Comparison of ENCODE assay signal across 14 mouse cellular contexts in the genomic region with DNA sequence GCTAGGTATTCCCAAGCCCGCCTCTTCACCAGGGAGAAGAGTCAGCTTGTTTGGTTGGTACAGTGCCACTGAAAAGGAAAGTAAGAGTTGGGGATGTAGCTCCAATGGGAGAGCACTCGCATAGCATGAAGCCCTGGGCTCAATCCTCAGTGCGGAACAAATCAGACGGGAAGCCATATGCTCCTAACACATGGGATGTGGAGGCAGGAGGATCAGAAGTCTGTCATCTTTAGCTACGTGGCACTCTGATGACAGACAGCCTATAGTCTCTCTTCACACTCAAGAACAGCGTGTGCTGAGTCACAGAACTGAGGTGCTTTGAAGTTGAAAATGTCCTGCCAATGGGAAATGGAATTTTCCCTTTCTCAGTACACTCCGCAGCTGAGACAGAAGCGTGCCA. TPM values are rescaled to one million over a fixed set of nuclear protein-coding genes. Genes with fewer than 3 reads are reported as not detected.
DNase-seq lines count a peak whose midpoint lies in the region; ATAC-seq lines count a peak whose summit lies in the region.
"Had no signal": no experiment of that assay in that cellular context is flagged by ENCODE, and none has a peak within 500 bp of the region (broad histone marks: within the 10 kb centered on the region; RNA-seq: fewer than 3 reads in every experiment).

No protein-coding gene starts in this region.

- H3K36me3 ChIP-seq in forebrain, embryonic 15.5 days = peaks cover 9% of the 10 kb centered on the region
- H3K36me3 ChIP-seq in forebrain, embryonic 11.5 days (ENCODE audit: control insufficient read depth, insufficient read depth, low read length) = no peaks in the 10 kb centered on the region
- H3K36me3 ChIP-seq in neural tube, embryonic 13.5 days = peaks cover 19% of the 10 kb centered on the region
- H3K36me3 ChIP-seq in neural tube, embryonic 15.5 days = peaks cover 13% of the 10 kb centered on the region; the same call in 1 of the 2 replicates
- H3K36me3 ChIP-seq: heart, embryonic 15.5 days had no signal

- no peak overlapping the region for H3K4me3 ChIP-seq in forebrain, embryonic 15.5 days
- H3K4me3 ChIP-seq in forebrain, embryonic 11.5 days (ENCODE audit: low read depth, low read length) = no peak overlapping the region
- no peak overlapping the region for H3K4me3 ChIP-seq in neural tube, embryonic 13.5 days
- H3K4me3 ChIP-seq in neural tube, embryonic 15.5 days (replicated peaks) = no peak overlapping the region
- H3K4me3 ChIP-seq: heart, embryonic 15.5 days; limb, embryonic 12.5 days; myocyte had no signal

- H3K4me2 ChIP-seq in forebrain, embryonic 15.5 days (replicated peaks) = no peak overlapping the region
- no peak overlapping the region for H3K4me2 ChIP-seq in forebrain, embryonic 11.5 days (ENCODE audit: low read depth, low read length, severe bottlenecking)
- no peak overlapping the region for H3K4me2 ChIP-seq in neural tube, embryonic 13.5 days
- H3K4me2 ChIP-seq in neural tube, embryonic 15.5 days = no peak overlapping the region
- H3K4me2 ChIP-seq: heart, embryonic 15.5 days; limb, embryonic 12.5 days had no signal

- no peaks in the 10 kb centered on the region for H3K27me3 ChIP-seq in forebrain, embryonic 15.5 days
- no peaks in the 10 kb centered on the region for H3K27me3 ChIP-seq in forebrain, embryonic 11.5 days (ENCODE audit: control insufficient read depth, insufficient read depth, low read length)
- no peaks in the 10 kb centered on the region for H3K27me3 ChIP-seq in neural tube, embryonic 13.5 days
- H3K27me3 ChIP-seq in neural tube, embryonic 15.5 days (replicated peaks) = no peaks in the 10 kb centered on the region
- H3K27me3 ChIP-seq: heart, embryonic 15.5 days; limb, embryonic 12.5 days had no signal

- 66% methylated on average over 8 of the region's 8 CpGs for WGBS in forebrain, embryonic 15.5 days
- 93% methylated on average over 8 of the region's 8 CpGs for WGBS in forebrain, embryonic 11.5 days
- 86% methylated on average over 8 of the region's 8 CpGs for WGBS in neural tube, embryonic 13.5 days
- 88% methylated on average over 8 of the region's 8 CpGs for WGBS in neural tube, embryonic 15.5 days

- H3K9ac ChIP-seq in forebrain, embryonic 15.5 days (replicated peaks) = no peak overlapping the region
- H3K9ac ChIP-seq in forebrain, embryonic 11.5 days (ENCODE audit: low read length) = no peak overlapping the region
- H3K9ac ChIP-seq in neural tube, embryonic 13.5 days = no peak overlapping the region
- H3K9ac ChIP-seq in neural tube, embryonic 15.5 days (replicated peaks) = no peak overlapping the region
- H3K9ac ChIP-seq: heart, embryonic 15.5 days; limb, embryonic 12.5 days had no signal

- no peak for DNase-seq in forebrain, embryonic 11.5 days (ENCODE audit: low spot score)
- DNase-seq in layer of hippocampus, postnatal 36 days = peak; percentile 79 to 80
- DNase-seq in thymus, postnatal 0 days (ENCODE audit: low spot score) = no peak
- no peak for DNase-seq in lung, postnatal 25 days (ENCODE audit: low spot score)
- DNase-seq in thymus, postnatal 36 days = no peak
- DNase-seq: cerebellum, adult 2 months; lung, adult 2 months; spleen, adult 18-20 months had no signal

- no peaks in the 10 kb centered on the region for H3K9me3 ChIP-seq in forebrain, embryonic 15.5 days
- H3K9me3 ChIP-seq in forebrain, embryonic 11.5 days (ENCODE audit: control insufficient read depth, low read length) = no peaks in the 10 kb centered on the region
- no peaks in the 10 kb centered on the region for H3K9me3 ChIP-seq in neural tube, embryonic 13.5 days
- H3K9me3 ChIP-seq in neural tube, embryonic 15.5 days (replicated peaks) = no peaks in the 10 kb centered on the region
- H3K9me3 ChIP-seq: heart, embryonic 15.5 days; limb, embryonic 12.5 days had no signal

- peaks cover 5% of the 10 kb centered on the region; the same call in 1 of the 2 replicates for H3K4me1 ChIP-seq in forebrain, embryonic 15.5 days
- no peaks in the 10 kb centered on the region for H3K4me1 ChIP-seq in forebrain, embryonic 11.5 days (replicated peaks; ENCODE audit: control insufficient read depth, insufficient read depth, low read length)
- H3K4me1 ChIP-seq in neural tube, embryonic 13.5 days (replicated peaks) = 0 out of 2 replicates have a peak, but pooled peaks cover 5% of the 10 kb centered on the region
- H3K4me1 ChIP-seq in neural tube, embryonic 15.5 days = no peaks in the 10 kb centered on the region
- H3K4me1 ChIP-seq: heart, embryonic 15.5 days; limb, embryonic 12.5 days had no signal

- peak; percentile 80 for ATAC-seq in forebrain, embryonic 15.5 days (replicated peaks)
- no peak for ATAC-seq in forebrain, embryonic 11.5 days (replicated peaks; ENCODE audit: low FRiP score)
- peak; percentile 15; the same call in 1 of the 2 replicates for ATAC-seq in neural tube, embryonic 13.5 days (ENCODE audit: low read depth)
- ATAC-seq in neural tube, embryonic 15.5 days (ENCODE audit: low FRiP score) = no peak

- peak overlapping the region; percentile 56 for H3K27ac ChIP-seq in forebrain, embryonic 15.5 days (replicated peaks)
- H3K27ac ChIP-seq in forebrain, embryonic 11.5 days (ENCODE audit: low read depth, low read length) = no peak overlapping the region
- no peak overlapping the region for H3K27ac ChIP-seq in neural tube, embryonic 13.5 days (replicated peaks)
- H3K27ac ChIP-seq in neural tube, embryonic 15.5 days (replicated peaks) = no peak overlapping the region
- H3K27ac ChIP-seq: heart, embryonic 15.5 days; limb, embryonic 12.5 days had no signal

RNA-seq across cellular contexts. Expression of gene Ncf2, which starts 31.0 kb away (rescaled TPM):
- polyA plus RNA-seq in forebrain, embryonic 15.5 days (2015; fragmentation: Nextera tagmentation; extraction: Ambion mirVana) = 2.0 and 2.3 TPM in 2 replicates
- polyA plus RNA-seq in forebrain, embryonic 11.5 days (2014; fragmentation: Nextera tagmentation; extraction: Ambion mirVana) = 2.5 TPM in 2 replicates
- 3.8 and 4.5 TPM in 2 replicates for polyA plus RNA-seq in neural tube, embryonic 13.5 days (2015; fragmentation: Nextera tagmentation; extraction: Ambion mirVana)
- 3.4 and 6.2 TPM in 2 replicates for polyA plus RNA-seq in neural tube, embryonic 15.5 days (2015; fragmentation: Nextera tagmentation; extraction: Ambion mirVana)
- 1 to 10 TPM; 3.1 to 4.9 TPM for total RNA-seq in layer of hippocampus, postnatal 36 days (2021)
- 9.0 and 10.0 TPM in 2 replicates for polyA plus RNA-seq in thymus, postnatal 0 days (2015; fragmentation: Nextera tagmentation; extraction: Ambion mirVana)

Comparison
In these comparisons a context has a peak if more than half of its experiments do, and no peak if none do; other contexts are left out.
1. ATAC-seq: peak in forebrain, embryonic 15.5 days (single experiment) and neural tube, embryonic 13.5 days (single experiment); none in forebrain, embryonic 11.5 days (single experiment) and neural tube, embryonic 15.5 days (single experiment).
2. DNase-seq: peak in layer of hippocampus, postnatal 36 days (2 of 2); none in forebrain, embryonic 11.5 days (single experiment), thymus, postnatal 0 days (single experiment), lung, postnatal 25 days (single experiment) and thymus, postnatal 36 days (0 of 2).